Mouse (Mus musculus) limb, embryonic 15.5 days (tissue): ENCODE measurements at regions not wholly inside any gene's neighbourhood (a gene's known extent, or its start where the extent isn't known, plus 50 kb on each side); places are given as distances from the start of the nearest gene placed in this dataset.

ENCODE experiments used
- ATAC-seq: fragments of 200-750 bp; cut with Nextera tagmentation; 2 replicates; pipeline ENCODE4 v1.8.0; 2017; ENCODE audit warnings: low read depth, moderate TSS enrichment; ENCODE audit not compliant: insufficient number of reproducible peaks, low FRiP score, low TSS enrichment
- H3K27ac ChIP-seq: fragments of 300-500 bp; sonication (generic); 2 replicates; pipeline ENCODE4 v1.5.1; 2015; ENCODE audit warnings: moderate library complexity, mild to moderate bottlenecking, inconsistent platforms
- H3K27me3 ChIP-seq: fragments of 300-500 bp; sonication (generic); 2 replicates; pipeline ENCODE4 v1.6.1; 2015; ENCODE audit warnings: inconsistent platforms
- H3K36me3 ChIP-seq: fragments of 300-500 bp; sonication (generic); 2 replicates; pipeline ENCODE4 v1.6.1; 2015; ENCODE audit warnings: inconsistent platforms
- H3K4me1 ChIP-seq: fragments of 300-500 bp; sonication (generic); 2 replicates; pipeline ENCODE4 v1.6.1; 2015; ENCODE audit warnings: inconsistent platforms
- H3K4me2 ChIP-seq: fragments of 300-500 bp; sonication (generic); 2 replicates; pipeline ENCODE4 v1.6.1; 2015; ENCODE audit warnings: mild to moderate bottlenecking, inconsistent platforms
- H3K4me3 ChIP-seq: fragments of 300-500 bp; sonication (generic); 2 replicates; pipeline ENCODE4 v1.5.1; 2015; ENCODE audit warnings: mild to moderate bottlenecking, inconsistent platforms
- H3K9ac ChIP-seq: fragments of 300-500 bp; sonication (generic); 2 replicates; pipeline ENCODE4 v1.6.1; 2015; ENCODE audit warnings: inconsistent platforms
- H3K9me3 ChIP-seq: fragments of 300-500 bp; sonication (generic); 2 replicates; pipeline ENCODE4 v1.6.1; 2016; ENCODE audit warnings: inconsistent platforms
- WGBS: fragments of 180-500 bp; shearing (Covaris S2); methylation state at CpG from one replicate; pipeline ENCODE4 v1.1.7; 2015; 5-methylcytosine and 5-hydroxymethylcytosine counted together

GRCm38 (mm10) chr5:43151099-43151774 lies 81.7 kb upstream of the Cpeb2 start:
- H3K4me1 ChIP-seq, result no peaks in the 10 kb centered on the region
- no peaks in the 10 kb centered on the region for H3K27me3 ChIP-seq
- H3K36me3 ChIP-seq, result no peaks in the 10 kb centered on the region
- ATAC-seq, result no peak
- H3K9ac ChIP-seq, result no peak overlapping the region
- no peaks in the 10 kb centered on the region for H3K9me3 ChIP-seq
- H3K27ac ChIP-seq, result no peak overlapping the region
- no peak overlapping the region for H3K4me3 ChIP-seq
- WGBS, result 79% methylated on average over 3 of the region's 3 CpGs
- H3K4me2 ChIP-seq, result no peak overlapping the region

GRCm38 (mm10) chr5:43152119-43152611 lies 80.8 kb upstream of the Cpeb2 start:
- no peaks in the 10 kb centered on the region for H3K4me1 ChIP-seq
- no peak for ATAC-seq
- H3K36me3 ChIP-seq, result no peaks in the 10 kb centered on the region
- no peaks in the 10 kb centered on the region for H3K27me3 ChIP-seq
- H3K9me3 ChIP-seq, result no peaks in the 10 kb centered on the region
- H3K4me3 ChIP-seq, result no peak overlapping the region
- 39% methylated on average over 8 of the region's 8 CpGs for WGBS
- no peak overlapping the region for H3K27ac ChIP-seq
- H3K9ac ChIP-seq, result no peak overlapping the region
- H3K4me2 ChIP-seq, result no peak overlapping the region

GRCm38 (mm10) chr5:43152881-43153280 lies 80.1 kb upstream of the Cpeb2 start:
- Histone ChIP-seq H3K27ac (no peak overlapping the region), H3K27me3 (no peaks in the 10 kb centered on the region), H3K36me3 (no peaks in the 10 kb centered on the region), H3K9ac (no peak overlapping the region), H3K9me3 (no peaks in the 10 kb centered on the region), H3K4me2 (no peak overlapping the region), H3K4me3 (no peak overlapping the region), H3K4me1 (no peaks in the 10 kb centered on the region)
- 55% methylated on average over 1 of the region's 1 CpGs for WGBS
- no peak for ATAC-seq

- H3K4me2 ChIP-seq, result no peak overlapping the region
- no peaks in the 10 kb centered on the region for H3K9me3 ChIP-seq
- no peaks in the 10 kb centered on the region for H3K36me3 ChIP-seq
- WGBS, result 77% methylated on average over 3 of the region's 3 CpGs
- no peak overlapping the region for H3K4me3 ChIP-seq
- no peak overlapping the region for H3K27ac ChIP-seq
- H3K27me3 ChIP-seq, result no peaks in the 10 kb centered on the region
- no peaks in the 10 kb centered on the region for H3K4me1 ChIP-seq
- no peak for ATAC-seq
- no peak overlapping the region for H3K9ac ChIP-seq
Measured at GRCm38 (mm10) chr5:43156771-43157170, 76.2 kb upstream of the Cpeb2 start.

- Histone ChIP-seq H3K4me1 (no peaks in the 10 kb centered on the region), H3K9me3 (no peaks in the 10 kb centered on the region), H3K36me3 (no peaks in the 10 kb centered on the region), H3K9ac (no peak overlapping the region), H3K27ac (no peak overlapping the region), H3K4me3 (no peak overlapping the region), H3K27me3 (no peaks in the 10 kb centered on the region), H3K4me2 (no peak overlapping the region)
- no peak for ATAC-seq
- WGBS, result 69% methylated on average over 6 of the region's 6 CpGs
Measured at GRCm38 (mm10) chr5:43160140-43160539, 72.8 kb upstream of the Cpeb2 start.

- WGBS, result 58% methylated on average over 8 of the region's 8 CpGs
- Histone ChIP-seq H3K9ac (no peak overlapping the region), H3K27ac (no peak overlapping the region), H3K4me1 (no peaks in the 10 kb centered on the region), H3K27me3 (no peaks in the 10 kb centered on the region), H3K36me3 (no peaks in the 10 kb centered on the region), H3K4me2 (no peak overlapping the region), H3K9me3 (no peaks in the 10 kb centered on the region), H3K4me3 (no peak overlapping the region)
- no peak for ATAC-seq
Measured at GRCm38 (mm10) chr5:43181475-43181874, 51.5 kb upstream of the Cpeb2 start.
